Mouse (Mus musculus): ENCODE measurements around the gene Txlng. TPM values are rescaled to one million over a fixed set of nuclear protein-coding genes. Genes with fewer than 3 reads are reported as not detected.

The Txlng gene
- polyA plus RNA-seq, 1 experiment from 2014 or later, result 8.6 TPM

DNA sequence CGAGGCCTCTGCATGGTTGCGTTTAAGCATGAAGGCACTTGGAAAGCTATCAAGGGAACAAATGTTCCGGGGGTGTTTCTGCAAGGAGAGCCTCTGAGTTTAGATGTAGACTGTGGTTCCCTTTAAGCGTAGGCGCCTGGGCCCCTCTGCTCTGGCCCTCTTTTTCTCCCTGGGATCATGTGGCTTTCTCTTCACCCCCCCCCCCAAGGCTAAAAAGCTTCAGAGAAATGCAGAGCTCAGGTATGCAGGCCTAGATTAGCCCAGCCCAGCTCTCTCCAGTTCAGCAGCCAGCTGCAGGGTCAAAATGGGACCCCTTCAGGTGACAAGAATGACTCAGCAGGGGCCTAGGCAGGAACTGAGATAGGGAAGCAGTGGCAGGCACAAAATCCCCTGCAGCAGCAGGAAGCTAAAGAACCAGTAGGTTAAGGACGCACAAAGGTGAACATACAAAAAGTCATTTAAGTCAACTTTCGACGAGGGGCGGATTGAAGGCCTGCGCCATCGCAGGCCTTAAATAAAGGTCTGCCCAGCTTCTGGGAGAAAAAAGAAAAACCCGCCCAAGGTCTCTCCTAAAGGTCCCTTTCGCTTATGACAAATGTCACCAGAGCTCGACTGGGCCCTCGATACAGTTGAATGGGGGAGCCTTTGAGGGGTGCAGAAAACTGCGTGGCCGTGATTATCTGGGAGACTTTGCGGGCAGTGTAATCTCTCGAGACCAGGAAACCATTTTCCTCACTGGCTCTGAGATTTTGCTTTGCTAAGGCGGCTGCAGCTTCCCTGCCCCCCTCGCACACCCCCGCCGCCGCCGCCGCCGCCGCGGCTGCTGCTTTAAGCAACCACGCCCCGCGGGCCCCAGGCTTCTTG is 69.8 kb downstream of the Txlng start:
- DNase-seq (peak; percentile 9), ATAC-seq (ENCODE audit: low read depth) (no peak)
- Histone ChIP-seq H3K4me3 (replicated peaks) (peak overlapping the region; percentile 77), H3K4me2 (peak overlapping the region; percentile 73), H3K36me3 (peaks cover 10% of the 10 kb centered on the region; the same call in 1 of the 2 replicates), H3K9me3 (replicated peaks) (no peaks in the 10 kb centered on the region), H3K9ac (peak overlapping the region; percentile 69), H3K27ac (peak overlapping the region; percentile 83), H3K4me1 (replicated peaks) (peaks cover 16% of the 10 kb centered on the region), H3K27me3 (peaks cover 3% of the 10 kb centered on the region; the same call in 1 of the 2 replicates)
- WGBS (ENCODE audit: insufficient replicate concordance), result 17% methylated on average over 30 of the region's 32 CpGs

DNA sequence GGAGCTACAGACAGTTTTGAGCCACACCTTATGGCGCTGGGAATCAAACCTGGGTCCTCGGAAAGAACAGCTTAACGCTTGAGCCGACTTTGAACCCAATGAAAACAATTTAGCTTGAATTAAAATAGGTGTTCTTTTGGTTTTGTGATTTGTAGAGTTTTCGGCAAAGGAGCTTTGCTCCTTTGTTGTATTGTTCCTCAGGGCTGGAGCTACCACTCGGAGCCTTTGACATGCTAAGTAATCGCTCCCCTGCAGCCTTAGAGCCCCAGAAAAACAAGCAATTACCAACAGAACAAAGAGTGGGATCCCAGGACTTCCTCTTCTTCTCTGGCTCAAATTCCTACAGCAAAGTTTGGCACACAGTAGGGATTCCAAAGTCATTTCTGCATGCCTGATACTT is 73.2 kb downstream of the Txlng start:
- Histone ChIP-seq H3K27ac (no peak overlapping the region), H3K4me2 (no peak overlapping the region), H3K9me3 (replicated peaks) (no peaks in the 10 kb centered on the region), H3K4me3 (replicated peaks) (no peak overlapping the region), H3K4me1 (replicated peaks) (peaks cover 16% of the 10 kb centered on the region), H3K9ac (no peak overlapping the region), H3K36me3 (no peaks in the 10 kb centered on the region), H3K27me3 (peaks cover 3% of the 10 kb centered on the region; the same call in 1 of the 2 replicates)
- no peak for DNase-seq
- WGBS (ENCODE audit: insufficient replicate concordance), result 61% methylated on average over 7 of the region's 7 CpGs
- ATAC-seq (ENCODE audit: low read depth), result no peak

DNA sequence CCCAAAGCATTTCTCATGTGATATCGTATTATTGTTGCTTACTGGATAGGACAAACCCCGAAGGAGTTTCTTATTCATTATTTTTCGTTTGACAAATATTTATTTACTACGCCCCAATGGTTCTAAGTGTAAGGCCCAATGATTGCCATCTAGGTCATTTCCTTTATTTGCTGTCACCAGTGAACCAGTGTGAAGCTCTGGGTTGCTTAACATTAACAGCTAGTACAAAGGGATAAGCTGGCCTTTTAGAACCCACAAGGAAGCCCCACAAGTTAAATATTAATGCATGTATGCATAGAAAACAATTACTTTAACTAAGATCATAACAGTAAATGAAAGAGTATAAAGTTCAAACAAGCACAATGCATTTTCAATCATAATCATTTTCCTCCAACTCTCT is 74.9 kb downstream of the Txlng start:
- Histone ChIP-seq H3K27ac (no peak overlapping the region), H3K9me3 (replicated peaks) (no peaks in the 10 kb centered on the region), H3K4me1 (replicated peaks) (peaks cover 12% of the 10 kb centered on the region), H3K36me3 (no peaks in the 10 kb centered on the region), H3K27me3 (peaks cover 3% of the 10 kb centered on the region; the same call in 1 of the 2 replicates), H3K4me3 (replicated peaks) (no peak overlapping the region), H3K9ac (no peak overlapping the region), H3K4me2 (no peak overlapping the region)
- ATAC-seq (ENCODE audit: low read depth) (no peak), DNase-seq (no peak)
- 55% methylated on average over 4 of the region's 4 CpGs for WGBS (ENCODE audit: insufficient replicate concordance)

DNA sequence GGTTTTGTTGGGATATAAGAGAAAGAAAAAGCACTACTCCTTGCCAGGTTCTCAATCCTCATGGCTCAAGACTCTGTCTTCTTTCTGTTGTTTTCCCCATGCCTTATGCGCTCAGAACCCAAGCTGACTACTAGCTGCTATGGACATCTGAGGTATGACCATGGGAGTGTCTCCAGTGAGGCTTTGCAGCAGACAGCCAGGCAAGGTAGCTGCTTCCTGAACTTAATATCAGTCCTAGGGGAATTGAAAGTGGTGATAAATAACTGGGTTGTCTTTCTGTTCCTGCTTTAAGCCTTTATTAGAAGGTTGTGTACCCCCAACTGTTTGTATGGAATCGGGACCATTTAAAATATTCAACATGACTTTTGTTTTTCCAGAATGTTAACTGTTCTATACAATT is 76.8 kb downstream of the Txlng start:
- no peak overlapping the region for H3K4me2 ChIP-seq
- H3K4me3 ChIP-seq (replicated peaks), result no peak overlapping the region
- H3K27ac ChIP-seq, result no peak overlapping the region
- WGBS (ENCODE audit: insufficient replicate concordance), result 67% methylated on average over 2 of the region's 2 CpGs
- no peak for DNase-seq
- ATAC-seq (ENCODE audit: low read depth), result no peak
- no peaks in the 10 kb centered on the region for H3K9me3 ChIP-seq (replicated peaks)
- 0 out of 2 replicates have a peak, but pooled peaks cover 4% of the 10 kb centered on the region for H3K4me1 ChIP-seq (replicated peaks)
- no peak overlapping the region for H3K9ac ChIP-seq
- H3K27me3 ChIP-seq, result peaks cover 3% of the 10 kb centered on the region; the same call in 1 of the 2 replicates
- H3K36me3 ChIP-seq, result no peaks in the 10 kb centered on the region

DNA sequence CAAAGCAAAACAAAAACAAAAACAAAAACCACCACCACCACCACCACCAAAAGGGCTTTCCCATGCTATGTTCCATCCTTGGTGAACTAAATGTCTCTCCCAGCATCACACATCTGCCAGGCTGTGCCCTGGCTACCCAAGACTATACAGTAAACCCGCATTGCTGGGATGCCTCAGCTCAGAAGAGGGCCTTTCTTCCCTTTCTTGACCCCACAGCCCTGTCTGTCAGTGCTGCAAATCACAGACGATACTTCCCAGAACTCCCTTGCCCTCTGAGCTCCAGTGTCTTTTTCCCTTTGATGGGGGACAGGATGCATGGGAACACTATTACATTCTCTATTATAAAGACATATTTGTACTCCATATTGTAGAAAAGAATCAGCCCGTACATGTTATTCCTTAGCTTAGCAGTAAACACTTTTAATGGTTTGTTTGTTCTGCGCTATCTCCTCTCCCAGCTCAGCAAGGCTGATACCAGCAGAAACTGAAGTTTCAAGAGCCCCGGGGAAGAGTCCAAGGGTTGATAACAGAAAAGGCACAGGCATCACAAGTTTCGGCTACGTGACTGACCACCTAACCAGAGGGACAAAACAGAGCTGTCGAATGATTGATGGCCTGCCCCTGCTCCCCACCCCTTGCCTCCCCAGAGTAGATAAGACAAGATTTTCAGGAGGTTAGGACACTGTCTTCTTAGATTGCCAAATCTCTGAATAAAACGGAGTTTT is 80.4 kb downstream of the Txlng start:
- no peak overlapping the region for H3K27ac ChIP-seq
- DNase-seq (no peak), ATAC-seq (ENCODE audit: low read depth) (no peak)
- H3K9ac ChIP-seq, result no peak overlapping the region
- no peaks in the 10 kb centered on the region for H3K4me1 ChIP-seq (replicated peaks)
- no peak overlapping the region for H3K4me3 ChIP-seq (replicated peaks)
- H3K27me3 ChIP-seq, result no peaks in the 10 kb centered on the region; the same call in 1 of the 2 replicates
- WGBS (ENCODE audit: insufficient replicate concordance), result 36% methylated on average over 9 of the region's 9 CpGs
- H3K9me3 ChIP-seq (replicated peaks), result no peaks in the 10 kb centered on the region
- H3K4me2 ChIP-seq, result no peak overlapping the region
- H3K36me3 ChIP-seq, result no peaks in the 10 kb centered on the region

DNA sequence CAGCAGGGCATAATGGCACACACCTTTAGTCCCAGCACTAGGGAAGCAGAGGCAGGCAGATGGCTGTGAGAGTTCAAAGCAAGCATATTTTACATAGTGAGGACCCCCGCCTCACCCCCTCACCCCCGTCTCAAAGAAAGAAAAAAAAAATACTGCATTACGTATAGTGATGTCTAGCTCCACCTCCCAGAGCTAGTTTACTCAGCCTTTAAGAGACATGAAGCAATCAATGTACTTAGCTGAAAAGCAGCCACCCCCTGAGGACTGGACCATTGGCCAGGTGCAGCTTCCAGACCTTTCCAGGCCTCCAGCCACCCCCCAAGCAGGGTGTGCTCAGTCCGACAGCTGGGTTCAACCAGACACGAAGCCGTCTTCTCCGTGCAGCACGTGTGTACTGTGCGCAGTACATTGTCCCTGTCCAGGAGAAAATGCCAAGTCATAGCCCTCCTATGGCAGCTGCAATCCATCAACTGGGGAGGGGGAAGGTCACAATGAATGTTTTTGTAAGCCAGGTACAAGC is 93.1 kb downstream of the Txlng start:
- Histone ChIP-seq H3K27me3 (no peaks in the 10 kb centered on the region), H3K9me3 (replicated peaks) (no peaks in the 10 kb centered on the region), H3K4me1 (replicated peaks) (peaks cover 8% of the 10 kb centered on the region), H3K4me3 (replicated peaks) (peak overlapping the region; percentile 60), H3K27ac (peak overlapping the region; percentile 86), H3K4me2 (peak overlapping the region; percentile 74), H3K9ac (peak overlapping the region; percentile 61), H3K36me3 (no peaks in the 10 kb centered on the region)
- 31% methylated on average over 9 of the region's 9 CpGs for WGBS (ENCODE audit: insufficient replicate concordance)
- DNase-seq (peak; percentile 42), ATAC-seq (ENCODE audit: low read depth) (peak; percentile 80)

DNA sequence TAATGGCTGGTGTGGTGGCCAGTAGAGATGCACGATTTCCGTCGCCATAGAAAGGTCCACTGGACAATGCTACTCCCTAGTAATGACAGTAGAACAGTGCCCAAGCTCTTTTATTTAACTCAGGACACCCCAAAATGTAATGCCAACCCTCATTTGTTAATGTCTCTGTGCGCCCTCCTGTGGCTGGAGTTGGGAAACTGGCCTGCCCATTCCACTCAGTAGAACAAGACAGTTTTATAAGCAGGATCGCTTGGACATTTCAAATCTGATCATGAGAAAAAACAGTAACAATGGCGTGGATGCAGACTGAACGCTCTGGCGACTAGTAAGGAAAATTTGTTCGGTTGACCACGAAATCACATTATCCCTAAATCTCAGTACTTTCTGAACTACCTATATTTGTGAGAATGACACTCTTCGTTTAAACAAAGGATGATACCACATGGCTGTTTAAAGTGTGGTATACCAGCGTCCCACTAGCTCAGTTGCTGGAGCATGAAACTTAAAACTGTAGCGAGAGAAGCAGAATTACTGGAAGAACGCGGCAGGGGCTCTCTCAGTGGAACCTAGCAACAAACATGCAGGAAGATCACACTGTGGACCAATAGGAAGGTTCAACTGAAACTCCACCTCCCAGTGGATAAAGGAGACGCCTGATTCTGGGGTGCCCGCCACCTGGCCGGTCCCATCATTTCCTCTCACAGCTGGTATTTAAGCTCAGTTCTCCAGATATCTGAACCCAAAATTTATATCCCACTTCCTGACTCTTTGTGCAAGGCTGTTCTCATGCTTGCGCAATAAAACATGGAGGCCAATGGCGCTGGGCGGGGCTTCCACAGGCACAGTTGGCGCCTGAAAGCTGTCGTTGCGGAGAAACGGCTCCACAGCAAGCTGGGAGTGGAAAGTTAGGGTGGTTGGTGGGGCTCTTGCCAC is 94.0 kb downstream of the Txlng start:
- DNase-seq (peak; percentile 44), ATAC-seq (ENCODE audit: low read depth) (peak; percentile 88)
- peak overlapping the region; percentile 61 for H3K9ac ChIP-seq
- peaks cover 8% of the 10 kb centered on the region for H3K4me1 ChIP-seq (replicated peaks)
- no peaks in the 10 kb centered on the region for H3K9me3 ChIP-seq (replicated peaks)
- WGBS (ENCODE audit: insufficient replicate concordance), result 16% methylated on average over 25 of the region's 25 CpGs
- peak overlapping the region; percentile 86 for H3K27ac ChIP-seq
- no peaks in the 10 kb centered on the region for H3K36me3 ChIP-seq
- H3K4me2 ChIP-seq, result peak overlapping the region; percentile 74
- H3K27me3 ChIP-seq, result no peaks in the 10 kb centered on the region
- peak overlapping the region; percentile 60 for H3K4me3 ChIP-seq (replicated peaks)

DNA sequence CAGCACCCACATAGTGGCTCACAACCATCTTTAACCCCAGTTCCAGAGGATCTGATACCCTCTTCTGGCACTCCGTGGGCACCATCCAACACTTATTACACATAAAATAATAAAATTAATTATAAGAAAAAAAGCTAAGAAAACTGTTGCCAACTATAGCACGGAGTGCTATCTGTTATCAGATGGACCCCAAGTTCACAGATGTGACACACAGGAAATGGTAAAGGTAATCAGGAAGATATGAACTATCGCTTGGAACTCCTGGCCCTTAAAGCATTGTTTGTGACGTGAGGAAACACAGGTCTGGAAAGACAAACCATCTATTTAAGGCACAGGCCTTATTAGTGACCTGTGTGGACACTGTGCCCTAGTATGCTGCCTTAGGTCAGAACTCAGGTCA is 99.2 kb downstream of the Txlng start:
- no peak overlapping the region for H3K4me2 ChIP-seq
- no peaks in the 10 kb centered on the region for H3K27me3 ChIP-seq
- H3K4me1 ChIP-seq (replicated peaks), result peaks cover 15% of the 10 kb centered on the region
- ATAC-seq (ENCODE audit: low read depth) (no peak), DNase-seq (no peak)
- no peaks in the 10 kb centered on the region for H3K36me3 ChIP-seq
- H3K4me3 ChIP-seq (replicated peaks), result no peak overlapping the region
- H3K9me3 ChIP-seq (replicated peaks), result no peaks in the 10 kb centered on the region
- no peak overlapping the region for H3K9ac ChIP-seq
- H3K27ac ChIP-seq, result no peak overlapping the region
- 44% methylated on average over 4 of the region's 4 CpGs for WGBS (ENCODE audit: insufficient replicate concordance)

Data from liver, embryonic 13.5 days (tissue).